Mouse (Mus musculus) limb, embryonic 15.5 days (tissue): Measurements from ENCODE around the gene Asl. TPM values are rescaled to one million over a fixed set of nuclear protein-coding genes. Genes with fewer than 3 reads are reported as not detected.
"Not testable (repeated sequence)": the region's sequence is repeated elsewhere in the genome, so short reads cannot be mapped to it uniquely, and the experiment has no call there.

Source experiments
- ATAC-seq: fragments of 200-750 bp; cut with Nextera tagmentation; 2 replicates; pipeline ENCODE4 v1.8.0; 2017; ENCODE audit warnings: low read depth, moderate TSS enrichment; ENCODE audit not compliant: insufficient number of reproducible peaks, low FRiP score, low TSS enrichment
- H3K27ac ChIP-seq: fragments of 300-500 bp; sonication (generic); 2 replicates; pipeline ENCODE4 v1.5.1; 2015; ENCODE audit warnings: moderate library complexity, mild to moderate bottlenecking, inconsistent platforms
- H3K27me3 ChIP-seq: fragments of 300-500 bp; sonication (generic); 2 replicates; pipeline ENCODE4 v1.6.1; 2015; ENCODE audit warnings: inconsistent platforms
- H3K36me3 ChIP-seq: fragments of 300-500 bp; sonication (generic); 2 replicates; pipeline ENCODE4 v1.6.1; 2015; ENCODE audit warnings: inconsistent platforms
- H3K4me1 ChIP-seq: fragments of 300-500 bp; sonication (generic); 2 replicates; pipeline ENCODE4 v1.6.1; 2015; ENCODE audit warnings: inconsistent platforms
- H3K4me2 ChIP-seq: fragments of 300-500 bp; sonication (generic); 2 replicates; pipeline ENCODE4 v1.6.1; 2015; ENCODE audit warnings: mild to moderate bottlenecking, inconsistent platforms
- H3K4me3 ChIP-seq: fragments of 300-500 bp; sonication (generic); 2 replicates; pipeline ENCODE4 v1.5.1; 2015; ENCODE audit warnings: mild to moderate bottlenecking, inconsistent platforms
- H3K9ac ChIP-seq: fragments of 300-500 bp; sonication (generic); 2 replicates; pipeline ENCODE4 v1.6.1; 2015; ENCODE audit warnings: inconsistent platforms
- H3K9me3 ChIP-seq: fragments of 300-500 bp; sonication (generic); 2 replicates; pipeline ENCODE4 v1.6.1; 2016; ENCODE audit warnings: inconsistent platforms
- WGBS: fragments of 180-500 bp; shearing (Covaris S2); methylation state at CpG from one replicate; pipeline ENCODE4 v1.1.7; 2015; 5-methylcytosine and 5-hydroxymethylcytosine counted together
- polyA plus RNA-seq: library from polyadenylated mRNA; unstranded; fragments of >200 nt; fragmentation: Nextera tagmentation; extraction: Ambion mirVana; gene quantifications from 2 replicates; pipeline ENCODE4 v1.2.1, GENCODE M21; 2015

Asl gene
- polyA plus RNA-seq, 1 experiment from 2014 or later: 29.0 TPM

- peaks cover 60% of the 10 kb centered on the region for H3K36me3 ChIP-seq
- no peak for ATAC-seq
- no peak overlapping the region for H3K27ac ChIP-seq
- H3K9ac ChIP-seq: no peak overlapping the region
- 52% methylated on average over 7 of the region's 7 CpGs for WGBS
- H3K4me3 ChIP-seq: no peak overlapping the region
- H3K4me1 ChIP-seq: no peaks in the 10 kb centered on the region
- H3K9me3 ChIP-seq: no peaks in the 10 kb centered on the region
- no peak overlapping the region for H3K4me2 ChIP-seq
- no peaks in the 10 kb centered on the region for H3K27me3 ChIP-seq
These were observed 15.2 kb upstream of the Asl start for GRCm38 (mm10) chr5:130044201-130044695.

GRCm38 (mm10) chr5:130043741-130044140, 14.7 kb upstream of the Asl start:
- H3K36me3 ChIP-seq: peaks cover 60% of the 10 kb centered on the region
- WGBS: 83% methylated on average over 3 of the region's 3 CpGs
- ATAC-seq: no peak

GRCm38 (mm10) chr5:130041262-130041661, 12.2 kb upstream of the Asl start:
- Histone ChIP-seq H3K4me2 (no peak overlapping the region), H3K4me1 (no peaks in the 10 kb centered on the region), H3K9ac (no peak overlapping the region), H3K36me3 (peaks cover 61% of the 10 kb centered on the region), H3K9me3 (no peaks in the 10 kb centered on the region), H3K27ac (no peak overlapping the region), H3K27me3 (no peaks in the 10 kb centered on the region), H3K4me3 (no peak overlapping the region)
- 79% methylated on average over 4 of the region's 4 CpGs for WGBS
- no peak for ATAC-seq

More at GRCm38 (mm10) chr5:130043741-130044140, 14.7 kb upstream of the Asl start:
- H3K4me2 ChIP-seq: no peak overlapping the region
- no peak overlapping the region for H3K9ac ChIP-seq
- H3K4me1 ChIP-seq: no peaks in the 10 kb centered on the region
- no peaks in the 10 kb centered on the region for H3K9me3 ChIP-seq
- H3K27ac ChIP-seq: no peak overlapping the region
- no peak overlapping the region for H3K4me3 ChIP-seq
- no peaks in the 10 kb centered on the region for H3K27me3 ChIP-seq

- Histone ChIP-seq H3K4me2 (no peak overlapping the region), H3K9ac (no peak overlapping the region), H3K4me3 (no peak overlapping the region), H3K27me3 (no peaks in the 10 kb centered on the region), H3K9me3 (no peaks in the 10 kb centered on the region), H3K4me1 (no peaks in the 10 kb centered on the region), H3K27ac (no peak overlapping the region), H3K36me3 (peaks cover 57% of the 10 kb centered on the region)
- ATAC-seq: no peak
- WGBS: 85% methylated on average over 4 of the region's 4 CpGs
These were observed 11.8 kb upstream of the Asl start for GRCm38 (mm10) chr5:130040797-130041196.

- no peaks in the 10 kb centered on the region for H3K9me3 ChIP-seq
- H3K27ac ChIP-seq: no peak overlapping the region
- no peak for ATAC-seq
- no peak overlapping the region for H3K4me3 ChIP-seq
- H3K4me2 ChIP-seq: no peak overlapping the region
- no peak overlapping the region for H3K9ac ChIP-seq
- peaks cover 51% of the 10 kb centered on the region for H3K36me3 ChIP-seq
- H3K4me1 ChIP-seq: no peaks in the 10 kb centered on the region
- no peaks in the 10 kb centered on the region for H3K27me3 ChIP-seq
- 65% methylated on average over 19 of the region's 19 CpGs for WGBS
These were observed 8.9 kb upstream of the Asl start for GRCm38 (mm10) chr5:130037752-130038455.

- not testable (repeated sequence) for H3K9ac ChIP-seq, H3K4me2 ChIP-seq, H3K9me3 ChIP-seq, H3K27me3 ChIP-seq, H3K4me1 ChIP-seq, H3K27ac ChIP-seq, H3K4me3 ChIP-seq, ATAC-seq
- 64% methylated on average over 2 of the region's 2 CpGs for WGBS
- H3K36me3 ChIP-seq: peaks cover 35% of the 10 kb centered on the region
These were observed 7.3 kb upstream of the Asl start for GRCm38 (mm10) chr5:130036300-130036699.

GRCm38 (mm10) chr5:130033869-130034268, 4.8 kb upstream of the Asl start:
- no peaks in the 10 kb centered on the region for H3K27me3 ChIP-seq
- H3K4me2 ChIP-seq: no peak overlapping the region
- H3K4me3 ChIP-seq: no peak overlapping the region
- 78% methylated on average over 2 of the region's 2 CpGs for WGBS
- H3K27ac ChIP-seq: no peak overlapping the region
- H3K9ac ChIP-seq: no peak overlapping the region
- no peaks in the 10 kb centered on the region for H3K9me3 ChIP-seq
- H3K4me1 ChIP-seq: peaks cover 9% of the 10 kb centered on the region; the same call in 1 of the 2 replicates
- H3K36me3 ChIP-seq: peaks cover 17% of the 10 kb centered on the region
- no peak for ATAC-seq

- H3K27me3 ChIP-seq: no peaks in the 10 kb centered on the region; the same call in 1 of the 2 replicates
- H3K36me3 ChIP-seq: peaks cover 4% of the 10 kb centered on the region
- H3K27ac ChIP-seq: no peak overlapping the region
- H3K4me1 ChIP-seq: peaks cover 9% of the 10 kb centered on the region; the same call in 1 of the 2 replicates
- no peak for ATAC-seq
- no peak overlapping the region for H3K4me2 ChIP-seq
- no peak overlapping the region for H3K9ac ChIP-seq
- no peaks in the 10 kb centered on the region for H3K9me3 ChIP-seq
- 92% methylated on average over 19 of the region's 19 CpGs for WGBS
- H3K4me3 ChIP-seq: no peak overlapping the region
These were observed 2.7 kb upstream of the Asl start for GRCm38 (mm10) chr5:130031410-130032390.

- WGBS: 85% methylated on average over 7 of the region's 7 CpGs
- Histone ChIP-seq H3K4me3 (no peak overlapping the region), H3K36me3 (no peaks in the 10 kb centered on the region), H3K27me3 (no peaks in the 10 kb centered on the region; the same call in 1 of the 2 replicates), H3K27ac (no peak overlapping the region), H3K4me2 (no peak overlapping the region), H3K9me3 (no peaks in the 10 kb centered on the region), H3K9ac (no peak overlapping the region), H3K4me1 (peaks cover 12% of the 10 kb centered on the region)
- no peak for ATAC-seq
These were observed 1.4 kb downstream of the Asl start for GRCm38 (mm10) chr5:130027696-130028095.

GRCm38 (mm10) chr5:130027134-130027533, 1.9 kb downstream of the Asl start:
- ATAC-seq: no peak
- Histone ChIP-seq H3K9me3 (no peaks in the 10 kb centered on the region), H3K9ac (no peak overlapping the region), H3K4me2 (no peak overlapping the region), H3K27me3 (no peaks in the 10 kb centered on the region; the same call in 1 of the 2 replicates), H3K4me3 (no peak overlapping the region), H3K27ac (no peak overlapping the region), H3K4me1 (peaks cover 12% of the 10 kb centered on the region), H3K36me3 (no peaks in the 10 kb centered on the region)
- 77% methylated on average over 5 of the region's 5 CpGs for WGBS

- peak overlapping the region; percentile 79 for H3K27ac ChIP-seq
- under 1% methylated on average over 32 of the region's 32 CpGs for WGBS
- peak overlapping the region; percentile 61 for H3K4me3 ChIP-seq
- peak overlapping the region; percentile 42 for H3K9ac ChIP-seq
- ATAC-seq: peak; percentile 81
- no peaks in the 10 kb centered on the region for H3K9me3 ChIP-seq
- H3K27me3 ChIP-seq: no peaks in the 10 kb centered on the region; the same call in 1 of the 2 replicates
- 0 out of 2 replicates have a peak, but pooled peaks cover under 1% of the 10 kb centered on the region for H3K36me3 ChIP-seq
- H3K4me1 ChIP-seq: peaks cover 13% of the 10 kb centered on the region
- H3K4me2 ChIP-seq: peak overlapping the region; percentile 88
These were observed 5.1 kb downstream of the Asl start for GRCm38 (mm10) chr5:130023767-130024539.
